Mouse (Mus musculus): ENCODE measurements at regions not wholly inside any gene's neighbourhood (a gene's known extent, or its start where the extent isn't known, plus 50 kb on each side); places are given as distances from the start of the nearest gene placed in this dataset.
"Not testable (repeated sequence)": the region's sequence is repeated elsewhere in the genome, so short reads cannot be mapped to it uniquely, and the experiment has no call there.

GRCm38 (mm10) chr10:7390239-7391091, 83.0 kb downstream of the Ulbp1 start:
- H3K27me3 ChIP-seq (replicated peaks; ENCODE audit: control insufficient read depth, insufficient read depth, low read length) = no peaks in the 10 kb centered on the region
- H3K27ac ChIP-seq (ENCODE audit: insufficient read depth, low read depth, low read length) = no peak overlapping the region
- 0 out of 2 replicates have a peak, but pooled peaks cover 3% of the 10 kb centered on the region for H3K4me1 ChIP-seq (ENCODE audit: control insufficient read depth, insufficient read depth, low read length)
- 7% methylated on average over 48 of the region's 49 CpGs for WGBS
- peak overlapping the region; percentile 57 for H3K4me3 ChIP-seq (ENCODE audit: insufficient read depth, low read depth, low read length)
- TF ChIP-seq CTCF (conservative IDR thresholded peaks at IDR 0.05; ENCODE audit: insufficient read depth, insufficient read length, low read depth, low read length) (no peak), POLR2A (IDR thresholded peaks at IDR 0.05; ENCODE audit: low read depth, low read length) (no peak)
- no peaks in the 10 kb centered on the region for H3K36me3 ChIP-seq (ENCODE audit: control insufficient read depth, insufficient read depth, low read length)
- DNase-seq = peak; percentile 56

GRCm38 (mm10) chr10:7358791-7359190, 114.6 kb downstream of the Ulbp1 start:
- not testable (repeated sequence) for DNase-seq; H3K27me3 ChIP-seq (replicated peaks; ENCODE audit: control insufficient read depth, insufficient read depth, low read length); H3K4me3 ChIP-seq (ENCODE audit: insufficient read depth, low read depth, low read length); H3K27ac ChIP-seq (ENCODE audit: insufficient read depth, low read depth, low read length); H3K36me3 ChIP-seq (ENCODE audit: control insufficient read depth, insufficient read depth, low read length); H3K4me1 ChIP-seq (ENCODE audit: control insufficient read depth, insufficient read depth, low read length)
- 34% methylated on average over 3 of the region's 3 CpGs for WGBS

DNA sequence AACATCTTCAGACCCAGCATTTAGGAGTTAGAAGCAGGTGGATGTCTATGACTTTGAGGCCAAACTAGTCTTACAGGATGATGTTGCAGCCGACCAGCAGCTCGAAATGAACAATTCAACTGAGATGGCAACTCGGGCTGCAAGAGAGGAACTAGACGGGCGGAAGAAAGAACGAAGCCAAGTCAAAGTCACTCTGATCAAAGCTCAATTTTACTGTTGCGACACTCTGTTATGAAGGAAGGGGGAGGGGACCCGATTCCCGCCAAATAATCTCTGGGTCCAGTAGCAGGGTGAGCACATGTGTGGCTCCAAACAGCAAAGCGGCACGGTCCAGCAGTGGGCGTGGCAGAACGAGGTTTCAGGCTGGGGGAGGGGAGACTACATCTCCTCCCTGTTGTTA, 129.1 kb downstream of the Ulbp1 start:
- not testable (repeated sequence) for H3K4me1 ChIP-seq (ENCODE audit: control insufficient read depth, insufficient read depth, low read length); H3K36me3 ChIP-seq (ENCODE audit: control insufficient read depth, insufficient read depth, low read length); H3K4me3 ChIP-seq (ENCODE audit: insufficient read depth, low read depth, low read length); H3K27me3 ChIP-seq (replicated peaks; ENCODE audit: control insufficient read depth, insufficient read depth, low read length)
- peak overlapping the region; percentile 43; the same call in 1 of the 2 replicates for H3K27ac ChIP-seq (ENCODE audit: insufficient read depth, low read depth, low read length)
- WGBS = 77% methylated on average over 13 of the region's 13 CpGs
- peak; percentile 36 for DNase-seq

- H3K27me3 ChIP-seq (replicated peaks; ENCODE audit: control insufficient read depth, insufficient read depth, low read length); H3K4me3 ChIP-seq (ENCODE audit: insufficient read depth, low read depth, low read length); H3K4me1 ChIP-seq (ENCODE audit: control insufficient read depth, insufficient read depth, low read length); H3K36me3 ChIP-seq (ENCODE audit: control insufficient read depth, insufficient read depth, low read length): not testable (repeated sequence)
- peak; percentile 53 for DNase-seq
- H3K27ac ChIP-seq (ENCODE audit: insufficient read depth, low read depth, low read length) = peak overlapping the region; percentile 43; the same call in 1 of the 2 replicates
- WGBS = 72% methylated on average over 8 of the region's 8 CpGs
These were observed 129.7 kb downstream of the Ulbp1 start for GRCm38 (mm10) chr10:7343736-7344135.

GRCm38 (mm10) chr10:7333077-7333747, 121.2 kb upstream of the Cnksr3 start:
- 37% methylated on average over 11 of the region's 11 CpGs for WGBS
- Histone ChIP-seq H3K36me3 (ENCODE audit: control insufficient read depth, insufficient read depth, low read length) (no peaks in the 10 kb centered on the region), H3K4me1 (ENCODE audit: control insufficient read depth, insufficient read depth, low read length) (no peaks in the 10 kb centered on the region), H3K4me3 (ENCODE audit: insufficient read depth, low read depth, low read length) (no peak overlapping the region), H3K27ac (ENCODE audit: insufficient read depth, low read depth, low read length) (no peak overlapping the region), H3K27me3 (replicated peaks; ENCODE audit: control insufficient read depth, insufficient read depth, low read length) (no peaks in the 10 kb centered on the region)
- DNase-seq = peak; percentile 85
- TF ChIP-seq POLR2A (IDR thresholded peaks at IDR 0.05; ENCODE audit: low read depth, low read length) (no peak), CTCF (conservative IDR thresholded peaks at IDR 0.05; ENCODE audit: insufficient read depth, insufficient read length, low read depth, low read length) (peak; percentile 93)

DNA sequence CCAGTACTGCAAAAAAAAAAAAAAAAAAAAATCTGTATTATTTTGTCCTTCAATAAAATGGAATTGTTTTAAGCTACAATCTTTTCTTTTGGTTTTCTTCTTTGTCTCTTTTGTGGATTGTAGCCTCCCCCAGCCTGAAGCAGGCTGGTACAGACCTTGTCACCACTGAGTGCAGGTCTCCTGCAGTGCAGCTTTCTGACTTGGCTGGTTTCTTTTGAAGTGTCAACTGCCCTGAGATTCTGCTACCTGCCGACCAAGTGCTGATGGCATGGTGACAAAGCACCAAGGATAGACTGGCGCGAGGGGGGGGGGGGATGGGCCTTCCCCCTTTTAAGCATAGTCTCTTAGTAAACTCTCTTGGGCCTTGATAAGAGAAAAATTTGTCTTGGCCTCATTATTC, 116.2 kb upstream of the Cnksr3 start:
- Histone ChIP-seq H3K27me3 (replicated peaks; ENCODE audit: control insufficient read depth, insufficient read depth, low read length) (no peaks in the 10 kb centered on the region), H3K27ac (ENCODE audit: insufficient read depth, low read depth, low read length) (no peak overlapping the region), H3K4me1 (ENCODE audit: control insufficient read depth, insufficient read depth, low read length) (no peaks in the 10 kb centered on the region), H3K36me3 (ENCODE audit: control insufficient read depth, insufficient read depth, low read length) (no peaks in the 10 kb centered on the region), H3K4me3 (ENCODE audit: insufficient read depth, low read depth, low read length) (no peak overlapping the region)
- no peak for DNase-seq
- TF ChIP-seq CTCF (conservative IDR thresholded peaks at IDR 0.05; ENCODE audit: insufficient read depth, insufficient read length, low read depth, low read length) = no peak
- no peak for TF ChIP-seq POLR2A (IDR thresholded peaks at IDR 0.05; ENCODE audit: low read depth, low read length)
- WGBS = 42% methylated on average over 3 of the region's 3 CpGs

DNA sequence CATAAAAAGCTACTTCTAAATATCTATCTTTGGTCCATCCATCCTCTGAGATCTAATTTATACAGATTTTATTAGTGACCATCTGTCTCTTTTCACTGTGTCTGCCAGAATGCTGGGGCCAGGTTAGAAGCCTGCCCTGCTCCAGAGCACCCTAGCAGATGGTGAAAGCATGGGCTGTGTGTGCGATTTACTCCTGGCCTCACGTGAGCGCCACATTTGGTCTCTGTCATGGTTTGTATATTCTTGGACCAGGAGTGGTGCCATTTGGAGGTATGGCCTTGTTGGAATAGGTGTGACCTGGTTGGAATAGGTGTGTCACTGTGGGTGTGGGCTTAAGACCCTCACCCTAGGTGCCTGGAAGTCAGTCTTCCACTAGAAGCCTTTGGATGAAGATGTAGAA, 115.0 kb upstream of the Cnksr3 start:
- not testable (repeated sequence) for DNase-seq; H3K4me1 ChIP-seq (ENCODE audit: control insufficient read depth, insufficient read depth, low read length); H3K4me3 ChIP-seq (ENCODE audit: insufficient read depth, low read depth, low read length); H3K27me3 ChIP-seq (replicated peaks; ENCODE audit: control insufficient read depth, insufficient read depth, low read length); H3K27ac ChIP-seq (ENCODE audit: insufficient read depth, low read depth, low read length); H3K36me3 ChIP-seq (ENCODE audit: control insufficient read depth, insufficient read depth, low read length)
- WGBS = 98% methylated on average over 3 of the region's 3 CpGs

All from kidney, adult 2 months (tissue).